Mouse (Mus musculus): ENCODE data around the gene Rnf217.
A peak's percentile ranks its signal among the peaks of the same experiment; 100 is the strongest.

Rnf217 gene

GRCm38 (mm10) chr10:31495826-31496225 is 113.2 kb downstream of the Rnf217 start:
- DNase-seq (ENCODE audit: low read depth) = no peak

- DNase-seq (ENCODE audit: low read depth) = no peak
Measured at GRCm38 (mm10) chr10:31494296-31494695, 114.7 kb downstream of the Rnf217 start.

GRCm38 (mm10) chr10:31467043-31467898 is 141.7 kb downstream of the Rnf217 start:
- no peak for DNase-seq (ENCODE audit: low read depth)

- DNase-seq (ENCODE audit: low read depth) = no peak
Measured at GRCm38 (mm10) chr10:31465840-31466541, 143.0 kb downstream of the Rnf217 start.

- no peak for DNase-seq (ENCODE audit: low read depth)
Measured at GRCm38 (mm10) chr10:31465424-31465823, 143.6 kb downstream of the Rnf217 start.

- no peak for DNase-seq (ENCODE audit: low read depth)
Measured at GRCm38 (mm10) chr10:31463044-31463443, 145.9 kb downstream of the Rnf217 start.

GRCm38 (mm10) chr10:31456806-31457205 is 152.2 kb downstream of the Rnf217 start:
- DNase-seq (ENCODE audit: low read depth) = no peak

GRCm38 (mm10) chr10:31447083-31447482 is 161.9 kb downstream of the Rnf217 start:
- no peak for DNase-seq (ENCODE audit: low read depth)

- peak; percentile 1 for DNase-seq (ENCODE audit: low read depth)
Measured at GRCm38 (mm10) chr10:31445291-31446124, 163.5 kb downstream of the Rnf217 start, which contains the start of gene Tpd52l1. TSS of gene Tpd52l1 (minus strand) at chr10:31445958.

- DNase-seq (ENCODE audit: low read depth) = no peak
Measured at GRCm38 (mm10) chr10:31444206-31444605, 164.8 kb downstream of the Rnf217 start.
